Mouse (Mus musculus): ENCODE data around the gene Trpc5.

The Trpc5 gene

GRCm38 (mm10) chrX:144335332-144336015 is 352.5 kb downstream of the Trpc5 start:
- DNase-seq = no peak
